Mouse (Mus musculus): Measurements from ENCODE around the gene Gucd1. TPM values are rescaled to one million over a fixed set of nuclear protein-coding genes. Genes with fewer than 3 reads are reported as not detected.

The Gucd1 gene
- total and polyA plus RNA-seq, 3 experiments = 16.8 to 19.0 (median 18.0) TPM

DNA sequence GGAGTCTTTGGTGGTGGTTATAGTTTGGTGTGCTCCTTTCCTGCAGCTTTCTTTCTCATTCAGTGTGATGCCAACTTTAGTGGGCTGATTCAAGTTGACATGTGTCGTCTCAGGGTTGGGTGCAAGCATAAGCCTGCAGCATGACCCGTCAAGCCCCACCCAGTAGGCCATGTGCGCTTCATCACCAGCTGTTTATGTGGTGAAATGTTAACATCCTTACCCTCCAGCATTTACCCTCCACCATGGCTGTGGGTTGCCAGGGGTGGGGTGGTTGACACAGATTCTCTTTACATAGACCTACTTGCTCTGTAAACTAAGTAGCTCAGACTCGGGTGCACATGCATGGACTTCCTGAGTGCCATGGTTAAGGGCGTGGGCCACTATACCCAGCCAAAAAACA lies 18.4 kb upstream of the Gucd1 start:
- Histone ChIP-seq H3K36me3 (replicated peaks in 1 of 2; ENCODE audit: control insufficient read depth in 1 of 2, insufficient read depth in 1 of 2, low read length in 1 of 2) (peaks cover 42 to 56% of the 10 kb centered on the region in 2 experiments), H3K27ac (ENCODE audit: insufficient read depth, low read depth) (no peak overlapping the region), H3K4me3 (replicated peaks in 1 of 3; ENCODE audit: low read depth in 2 of 3, low read length in 2 of 3, poor library complexity in 1 of 3) (no peak overlapping the region), H3K4me2 (ENCODE audit: insufficient read depth, low read depth, poor library complexity, severe bottlenecking) (no peak overlapping the region), H3K79me2 (replicated peaks; ENCODE audit: control insufficient read depth, extremely low read depth, insufficient read depth, poor library complexity, severe bottlenecking) (peaks cover 6% of the 10 kb centered on the region), H3K27me3 (replicated peaks) (no peaks in the 10 kb centered on the region), H3K9ac (ENCODE audit: insufficient read depth, low read depth) (no peak overlapping the region), H3K9me3 (replicated peaks; ENCODE audit: low read length) (no peaks in the 10 kb centered on the region), H3K4me1 (ENCODE audit: control insufficient read depth in 1 of 2, insufficient read depth in 2 of 2) (peaks cover 4 to 7% of the 10 kb centered on the region in 2 experiments; a peak in 3 of 4 replicates)
- DNase-seq (ENCODE audit: extremely low read depth) = no peak
- in situ Hi-C loops (cut with MboI; ENCODE audit: low pct_ligation_motif_present, low pct_unique_long_range_greater_than_20kb, low sequenced_read_pairs) (no loop called here), dilution Hi-C loops (cut with MboI; ENCODE audit: extremely low pct_ligation_motif_present, extremely low pct_unique_long_range_greater_than_20kb, low sequenced_read_pairs) (no loop called here)
- no peak for TF ChIP-seq RAD21 (IDR thresholded peaks at IDR 0.05; ENCODE audit: low read depth, low read length)
- TF ChIP-seq KAT2A (IDR thresholded peaks at IDR 0.05; ENCODE audit: insufficient replicate concordance, low read length) = no peak

DNA sequence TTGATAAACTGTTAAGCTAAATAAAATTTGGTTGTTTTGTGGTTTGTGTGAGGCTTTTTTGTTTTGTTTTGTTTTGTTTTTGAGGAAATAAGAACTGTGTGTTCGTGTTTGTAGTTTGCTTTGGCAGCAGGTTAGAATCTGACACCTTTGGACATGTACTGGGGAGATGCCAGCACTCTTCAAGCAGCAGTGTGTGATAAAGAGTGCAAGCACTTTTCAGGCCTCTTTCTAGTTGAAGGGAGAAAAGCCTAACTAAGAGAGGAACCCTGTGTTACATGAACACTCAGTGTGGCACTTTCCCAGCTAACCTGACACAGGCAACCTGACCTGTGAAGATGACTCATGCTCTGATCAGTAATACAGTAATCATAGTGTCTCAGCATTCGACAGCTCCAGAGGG lies 17.7 kb upstream of the Gucd1 start:
- in situ Hi-C loops (cut with MboI; ENCODE audit: low pct_ligation_motif_present, low pct_unique_long_range_greater_than_20kb, low sequenced_read_pairs) (no loop called here), dilution Hi-C loops (cut with MboI; ENCODE audit: extremely low pct_ligation_motif_present, extremely low pct_unique_long_range_greater_than_20kb, low sequenced_read_pairs) (no loop called here)
- H3K9ac ChIP-seq (ENCODE audit: insufficient read depth, low read depth) = no peak overlapping the region
- H3K4me1 ChIP-seq (ENCODE audit: control insufficient read depth in 1 of 2, insufficient read depth in 2 of 2) = peaks cover 5 to 14% of the 10 kb centered on the region in 2 experiments
- no peak for TF ChIP-seq MAFK (IDR thresholded peaks at IDR 0.05; ENCODE audit: insufficient replicate concordance, low read length)
- no peak for TF ChIP-seq ZC3H11A (IDR thresholded peaks at IDR 0.05; ENCODE audit: low read depth, low read length)
- TF ChIP-seq MYC (IDR thresholded peaks at IDR 0.05; ENCODE audit: low read depth, low read length) = no peak
- no peak for TF ChIP-seq USF1 (IDR thresholded peaks at IDR 0.05; ENCODE audit: low read depth, low read length)
- TF ChIP-seq USF2 (conservative IDR thresholded peaks at IDR 0.05; ENCODE audit: low read depth, low read length) = no peak
- TF ChIP-seq GABPA (IDR thresholded peaks at IDR 0.05; ENCODE audit: insufficient replicate concordance, low read depth, low read length) = no peak
- H3K27ac ChIP-seq (ENCODE audit: insufficient read depth, low read depth) = no peak overlapping the region
- no peaks in the 10 kb centered on the region for H3K9me3 ChIP-seq (replicated peaks; ENCODE audit: low read length)
- peaks cover 42 to 60% of the 10 kb centered on the region in 2 experiments for H3K36me3 ChIP-seq (replicated peaks in 1 of 2; ENCODE audit: control insufficient read depth in 1 of 2, insufficient read depth in 1 of 2, low read length in 1 of 2)
- H3K27me3 ChIP-seq (replicated peaks) = no peaks in the 10 kb centered on the region
- DNase-seq (ENCODE audit: extremely low read depth) = no peak
- no peak overlapping the region for H3K4me2 ChIP-seq (ENCODE audit: insufficient read depth, low read depth, poor library complexity, severe bottlenecking)
- no peak overlapping the region for H3K4me3 ChIP-seq (replicated peaks in 1 of 3; ENCODE audit: low read depth in 2 of 3, low read length in 2 of 3, poor library complexity in 1 of 3)
- peaks cover 12% of the 10 kb centered on the region for H3K79me2 ChIP-seq (replicated peaks; ENCODE audit: control insufficient read depth, extremely low read depth, insufficient read depth, poor library complexity, severe bottlenecking)

DNA sequence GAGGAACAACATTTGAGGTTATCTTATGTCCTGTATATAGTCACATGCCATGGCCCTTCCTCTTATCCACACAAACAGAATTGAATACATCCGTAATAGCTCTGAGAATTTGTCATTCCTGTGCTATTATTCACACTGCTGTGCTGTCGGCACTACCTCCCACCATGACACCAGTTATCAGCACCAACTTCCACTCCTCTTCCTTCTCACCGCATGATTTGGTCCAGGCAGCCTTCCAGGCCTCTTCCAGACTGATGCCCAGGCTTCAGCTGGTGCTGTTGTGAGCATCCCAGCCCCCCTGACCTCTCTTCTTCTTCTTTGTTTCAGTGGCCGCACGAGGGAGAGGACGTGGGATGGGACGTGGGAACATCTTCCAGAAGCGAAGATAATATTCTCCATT lies 17.2 kb upstream of the Gucd1 start:
- TF ChIP-seq ZC3H11A (IDR thresholded peaks at IDR 0.05; ENCODE audit: low read depth, low read length) = no peak
- TF ChIP-seq JUN (IDR thresholded peaks at IDR 0.05; ENCODE audit: insufficient read depth, low read depth, low read length) = no peak
- TF ChIP-seq USF2 (conservative IDR thresholded peaks at IDR 0.05; ENCODE audit: low read depth, low read length) = no peak
- no peak for TF ChIP-seq NELFE (IDR thresholded peaks at IDR 0.05; ENCODE audit: low read depth, low read length)
- no peak for TF ChIP-seq MAFK (IDR thresholded peaks at IDR 0.05; ENCODE audit: insufficient replicate concordance, low read length)
- no peak for TF ChIP-seq HCFC1 (IDR thresholded peaks at IDR 0.05; ENCODE audit: low read depth, low read length)
- no peak for TF ChIP-seq BHLHE40 (IDR thresholded peaks at IDR 0.05; ENCODE audit: low read depth, low read length)
- no peak for TF ChIP-seq E2F4 (IDR thresholded peaks at IDR 0.05; ENCODE audit: insufficient replicate concordance, low read depth, low read length)
- no peak for TF ChIP-seq TBP (conservative IDR thresholded peaks at IDR 0.05; ENCODE audit: low read depth, low read length)
- no peak for TF ChIP-seq SIN3A (IDR thresholded peaks at IDR 0.05; ENCODE audit: low read length)
- TF ChIP-seq ZNF384 (IDR thresholded peaks at IDR 0.05; ENCODE audit: low read depth, low read length) = no peak
- TF ChIP-seq USF1 (IDR thresholded peaks at IDR 0.05; ENCODE audit: low read depth, low read length) = no peak
- Histone ChIP-seq H3K36me3 (replicated peaks in 1 of 2; ENCODE audit: control insufficient read depth in 1 of 2, insufficient read depth in 1 of 2, low read length in 1 of 2) (peaks cover 42 to 63% of the 10 kb centered on the region in 2 experiments), H3K9ac (ENCODE audit: insufficient read depth, low read depth) (no peak overlapping the region), H3K4me3 (replicated peaks in 1 of 3; ENCODE audit: low read depth in 2 of 3, low read length in 2 of 3, poor library complexity in 1 of 3) (no peak overlapping the region), H3K4me2 (ENCODE audit: insufficient read depth, low read depth, poor library complexity, severe bottlenecking) (no peak overlapping the region), H3K4me1 (ENCODE audit: control insufficient read depth in 1 of 2, insufficient read depth in 2 of 2) (peaks cover 10 to 19% of the 10 kb centered on the region in 2 experiments), H3K9me3 (replicated peaks; ENCODE audit: low read length) (no peaks in the 10 kb centered on the region), H3K27me3 (replicated peaks) (no peaks in the 10 kb centered on the region), H3K27ac (ENCODE audit: insufficient read depth, low read depth) (no peak overlapping the region), H3K79me2 (replicated peaks; ENCODE audit: control insufficient read depth, extremely low read depth, insufficient read depth, poor library complexity, severe bottlenecking) (peaks cover 12% of the 10 kb centered on the region)
- in situ Hi-C loops (cut with MboI; ENCODE audit: low pct_ligation_motif_present, low pct_unique_long_range_greater_than_20kb, low sequenced_read_pairs) = no loop called here
- dilution Hi-C loops (cut with MboI; ENCODE audit: extremely low pct_ligation_motif_present, extremely low pct_unique_long_range_greater_than_20kb, low sequenced_read_pairs) = no loop called here
- no peak for DNase-seq (ENCODE audit: extremely low read depth)

All from CH12.LX (cell line).